Mouse (Mus musculus) olfactory bulb, adult 2 months (tissue): ENCODE results near the gene Exosc1.

ENCODE experiments used
- CTCF ChIP-seq: fragments of 200-500 bp; IDR thresholded peaks from 2 replicates; pipeline ENCODE4 v1.5.1; 2012; ENCODE audit warnings: low read depth, mild to moderate bottlenecking, low read length, moderate library complexity; ENCODE audit not compliant: insufficient read depth
- POLR2A ChIP-seq: fragments of 200-500 bp; IDR thresholded peaks from 2 replicates; pipeline ENCODE4 v1.6.1; 2012; ENCODE audit warnings: mild to moderate bottlenecking, low read depth, low read length, moderate library complexity; ENCODE audit not compliant: insufficient read depth

DNA sequence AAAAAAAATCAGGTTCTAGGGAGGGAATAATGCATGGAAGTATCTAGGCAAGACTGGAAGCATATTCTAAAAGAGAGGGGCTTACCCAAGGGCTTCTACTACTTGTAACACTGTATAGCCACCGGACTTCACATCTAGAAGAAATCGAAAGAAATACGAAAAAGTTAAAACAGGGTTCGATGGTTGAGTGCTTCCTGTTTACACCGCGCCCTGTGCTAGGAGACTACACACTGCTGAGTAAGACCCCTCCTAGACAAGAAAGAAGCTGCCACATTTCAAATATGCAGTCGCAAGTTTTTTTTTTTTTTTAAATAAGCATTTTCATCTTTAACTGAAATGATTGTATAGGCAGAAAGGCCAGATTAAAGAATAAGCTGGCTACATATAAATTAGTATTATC lies 36.4 kb upstream of the Exosc1 start:
- TF ChIP-seq POLR2A (no peak), CTCF (no peak)
